Mouse (Mus musculus): ENCODE results near the gene Cacnb3.
A peak's percentile ranks its signal among the peaks of the same experiment; 100 is the strongest.
"Not testable (repeated sequence)": the region's sequence is repeated elsewhere in the genome, so short reads cannot be mapped to it uniquely, and the experiment has no call there.

The Cacnb3 gene

DNA sequence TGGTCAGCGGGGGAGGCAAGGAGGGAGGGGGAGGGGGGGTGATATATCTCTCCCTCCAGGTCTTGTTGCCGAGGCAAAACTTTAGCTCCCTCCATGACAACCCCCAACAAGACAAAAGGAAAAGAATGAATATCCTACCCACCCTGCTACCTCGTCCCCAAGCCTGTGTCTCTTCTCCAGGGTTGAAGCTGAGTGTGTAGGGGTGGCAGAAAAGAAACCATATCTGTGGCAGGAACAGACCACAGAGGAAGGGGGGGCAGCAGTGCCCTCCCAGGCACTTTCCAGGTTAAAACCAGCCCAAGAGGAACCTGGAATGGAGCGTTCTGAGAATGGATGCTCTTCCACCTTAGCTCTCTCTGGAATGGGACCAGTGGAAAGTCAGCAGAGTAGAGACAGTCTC lies at the start of gene Cacnb3:
Gene Cacnb3, plus strand, starts transcription at position 301 of the 400 bp plus-strand sequence.
- no peak for DNase-seq (ENCODE audit: low read depth)

DNA sequence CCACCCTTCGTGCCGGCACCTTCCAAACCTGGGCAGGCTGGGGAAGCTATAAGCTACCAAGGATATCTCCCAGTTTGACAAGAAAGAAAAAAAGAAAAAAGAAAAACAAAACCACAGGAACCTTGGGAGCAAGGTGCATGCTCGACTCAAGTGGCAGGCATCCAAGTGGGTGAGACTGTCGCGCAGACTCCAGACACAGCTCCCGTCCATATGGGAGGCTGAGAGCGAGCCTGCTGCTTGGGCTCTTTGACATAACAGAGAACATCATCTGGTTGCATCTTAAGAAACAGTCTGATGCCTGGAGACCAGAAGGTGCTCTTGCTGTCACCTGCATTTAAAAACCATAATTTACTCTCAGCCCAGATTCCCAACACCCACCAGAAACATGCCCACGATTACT lies 48.2 kb upstream of the Cacnb3 start:
- no peak for DNase-seq (ENCODE audit: low read depth)

DNA sequence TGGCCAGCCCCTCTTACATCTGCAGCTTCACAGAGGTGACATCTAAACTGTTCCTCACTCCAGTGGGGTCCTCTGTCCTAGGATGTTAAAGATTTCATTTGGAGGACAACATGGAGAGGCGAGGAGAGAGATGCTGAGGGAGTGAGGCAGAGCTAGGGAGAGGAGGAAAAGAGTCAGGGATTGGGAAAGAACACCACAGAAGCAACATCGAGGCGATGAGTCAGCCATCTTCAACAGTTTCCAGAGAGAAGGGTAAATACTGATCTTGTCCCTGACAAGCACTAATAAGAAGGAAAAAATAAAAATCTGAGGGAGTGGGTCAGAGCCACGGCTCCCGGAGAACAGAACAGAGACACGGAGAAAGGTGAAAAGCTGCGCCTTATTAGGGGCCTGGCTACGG lies 47.6 kb upstream of the Cacnb3 start:
- no peak for DNase-seq (ENCODE audit: low read depth)

DNA sequence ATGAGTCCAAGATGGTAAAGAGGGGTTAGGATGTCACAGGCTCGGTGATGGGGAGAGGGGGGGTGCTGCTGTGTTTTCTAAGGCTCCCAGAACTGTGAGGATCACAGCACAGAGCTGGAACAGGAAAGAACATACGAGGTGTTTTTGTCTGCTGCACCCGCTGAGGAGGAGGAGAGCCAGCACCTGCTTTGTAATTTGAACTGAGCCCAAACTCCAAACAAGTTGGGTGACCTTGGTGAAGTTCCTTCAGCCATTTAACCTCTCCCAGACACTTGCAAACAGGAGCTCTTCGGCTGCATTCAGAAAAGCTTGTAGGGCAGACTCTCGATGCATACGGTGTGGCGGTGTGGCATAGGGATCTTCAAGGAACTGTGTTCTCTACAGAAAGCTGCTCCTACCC lies 45.2 kb upstream of the Cacnb3 start:
- no peak for DNase-seq (ENCODE audit: low read depth)

GRCm38 (mm10) chr15:98586141-98586540 lies 44.5 kb upstream of the Cacnb3 start:
- DNase-seq (ENCODE audit: low read depth): not testable (repeated sequence)

GRCm38 (mm10) chr15:98587751-98588150 lies 42.9 kb upstream of the Cacnb3 start:
- DNase-seq (ENCODE audit: low read depth): no peak

DNA sequence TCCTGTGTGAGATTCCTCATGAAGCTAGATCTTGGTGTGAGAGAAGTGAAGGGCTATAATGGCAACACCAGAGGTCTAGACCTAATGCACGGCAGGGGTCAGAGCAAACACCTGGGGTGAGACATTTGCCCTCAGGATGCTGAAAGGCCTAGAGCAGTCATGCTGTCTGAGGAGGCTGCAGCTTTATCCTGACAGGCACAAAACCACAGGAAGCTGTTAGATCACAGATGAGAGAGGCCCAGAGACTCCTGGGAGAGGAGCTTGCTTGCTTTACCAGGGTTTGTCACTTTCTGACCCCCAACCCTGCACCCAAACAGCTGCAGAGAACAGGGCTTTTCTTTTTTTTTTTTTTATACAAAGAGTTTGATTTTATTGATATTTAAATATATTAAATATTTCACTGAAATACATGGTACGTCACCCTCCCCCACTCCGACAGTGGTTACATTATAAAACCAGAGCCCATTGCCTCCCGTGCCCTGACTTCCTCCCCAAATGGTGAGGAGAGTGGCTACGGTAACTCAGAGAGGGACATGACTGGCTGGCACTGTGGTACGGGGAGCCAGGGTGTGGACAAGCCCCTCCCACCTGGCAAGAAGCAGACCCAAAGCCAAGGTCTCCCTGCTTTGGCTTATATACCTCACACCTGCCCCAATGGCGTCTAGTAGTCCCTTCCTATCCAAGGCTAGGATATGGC lies 40.9 kb upstream of the Cacnb3 start:
- DNase-seq (ENCODE audit: low read depth): no peak

GRCm38 (mm10) chr15:98591396-98591795 lies 39.2 kb upstream of the Cacnb3 start:
- DNase-seq (ENCODE audit: low read depth): no peak

GRCm38 (mm10) chr15:98594193-98594592 lies 36.4 kb upstream of the Cacnb3 start:
- DNase-seq (ENCODE audit: low read depth): no peak

DNA sequence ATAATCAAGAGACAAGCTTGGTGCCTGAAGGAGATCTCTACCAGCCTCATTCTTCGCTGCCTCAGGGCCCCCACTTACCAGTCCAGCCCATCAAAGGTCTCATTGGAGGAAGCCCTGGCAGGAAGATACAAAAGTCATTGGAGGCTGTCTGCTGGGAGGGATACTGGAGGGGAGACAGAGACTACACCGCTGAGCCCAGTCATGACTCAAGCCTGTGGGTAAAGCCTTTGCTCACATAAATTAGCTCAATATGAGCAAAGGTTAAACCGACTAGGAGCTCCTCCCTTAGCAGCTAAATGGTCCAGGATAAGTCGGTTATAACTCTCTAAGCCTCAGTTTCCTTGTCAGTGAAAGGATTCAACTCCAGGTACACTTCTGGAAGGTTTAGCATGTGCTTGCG lies 35.6 kb upstream of the Cacnb3 start:
- no peak for DNase-seq (ENCODE audit: low read depth)

DNA sequence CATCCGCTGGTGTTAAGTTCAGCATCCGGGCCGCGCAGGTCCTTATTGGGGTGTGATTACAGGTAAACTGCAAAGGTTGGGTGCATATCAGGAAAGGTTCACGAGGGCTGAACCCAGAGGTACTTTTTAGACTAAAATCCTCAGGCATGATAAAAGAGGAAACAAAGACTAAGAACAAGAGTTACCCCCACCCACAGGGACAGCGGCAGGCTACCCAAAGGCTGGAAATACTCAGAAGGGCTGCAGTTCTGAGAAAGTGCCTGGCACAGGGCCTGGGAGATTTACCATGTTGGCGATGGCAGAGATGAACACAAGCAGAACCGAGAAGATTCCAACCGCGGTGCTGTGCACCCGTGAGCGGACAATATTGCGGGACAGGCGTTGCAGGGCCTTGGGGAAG lies 34.0 kb upstream of the Cacnb3 start:
- no peak for DNase-seq (ENCODE audit: low read depth)

GRCm38 (mm10) chr15:98600036-98600709 lies 30.5 kb upstream of the Cacnb3 start:
- no peak for DNase-seq (ENCODE audit: low read depth)

DNA sequence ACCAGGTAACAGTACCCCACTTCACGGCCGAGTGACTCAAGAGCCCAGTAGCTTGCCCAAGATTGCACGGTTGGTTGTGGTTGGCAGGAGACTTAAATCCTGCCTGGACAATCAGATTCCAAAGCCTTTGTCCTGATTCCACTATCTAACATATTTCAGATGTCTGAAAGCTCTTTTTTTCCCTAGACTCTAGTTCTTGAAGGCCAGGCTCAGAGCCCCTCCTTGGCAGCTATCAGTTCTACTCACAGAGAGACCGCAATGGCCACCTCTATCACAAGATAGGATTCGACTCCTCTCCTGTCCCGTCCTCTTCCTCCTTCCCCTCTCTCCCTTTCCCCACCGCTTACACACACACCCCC lies 28.8 kb upstream of the Cacnb3 start:
- DNase-seq (ENCODE audit: low read depth): no peak

GRCm38 (mm10) chr15:98602191-98602881 lies 28.3 kb upstream of the Cacnb3 start:
- no peak for DNase-seq (ENCODE audit: low read depth)

- DNase-seq (ENCODE audit: low read depth): no peak
Observed at GRCm38 (mm10) chr15:98602921-98603458, 27.6 kb upstream of the Cacnb3 start.

- no peak for DNase-seq (ENCODE audit: low read depth)
Observed at GRCm38 (mm10) chr15:98604041-98604575, 26.5 kb upstream of the Cacnb3 start.

DNA sequence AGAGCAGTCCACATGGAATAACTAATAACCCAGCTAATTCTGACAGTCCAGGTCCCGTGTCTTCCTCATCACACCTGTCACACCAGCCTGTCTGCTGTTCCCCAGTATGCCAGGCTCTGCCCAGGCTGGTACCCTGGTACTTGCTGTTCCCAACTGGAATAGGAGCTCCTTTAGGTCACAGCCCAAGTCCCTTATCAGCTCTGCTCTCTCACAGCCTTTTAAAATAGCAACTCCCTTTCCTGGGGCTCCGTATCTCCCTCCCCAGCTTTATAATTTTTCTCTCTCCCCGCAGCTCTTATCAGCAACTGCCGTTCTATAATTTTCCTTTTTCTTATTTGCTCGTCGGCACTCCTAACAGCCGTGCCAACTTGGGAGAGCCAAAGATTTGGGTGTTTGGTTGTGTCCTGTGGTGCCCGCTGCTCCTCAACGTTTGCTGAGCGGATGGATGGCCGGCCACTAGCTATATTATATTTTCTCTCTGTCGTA lies 24.5 kb upstream of the Cacnb3 start:
- peak; percentile 74 for DNase-seq (ENCODE audit: low read depth)

- no peak for DNase-seq (ENCODE audit: low read depth)
Observed at GRCm38 (mm10) chr15:98606739-98607138, 23.9 kb upstream of the Cacnb3 start.

DNA sequence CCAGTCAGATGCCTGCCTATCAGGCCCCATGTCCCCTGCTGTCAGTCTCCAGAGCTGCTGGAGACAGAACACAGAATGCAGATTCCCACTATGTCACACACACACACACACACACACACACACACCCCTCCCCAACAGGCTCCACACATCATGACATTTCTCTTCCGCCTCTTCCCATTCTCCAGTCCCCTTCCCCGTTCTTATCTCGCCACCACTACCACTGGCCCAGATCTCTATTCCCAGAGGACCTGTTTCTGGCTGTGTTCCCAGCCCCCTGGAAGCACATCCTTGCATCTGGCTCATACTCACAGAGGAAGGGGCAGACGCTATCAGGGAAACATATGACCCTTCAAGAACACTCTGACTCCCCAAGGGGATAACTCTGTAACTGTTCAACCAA lies 23.1 kb upstream of the Cacnb3 start:
- no peak for DNase-seq (ENCODE audit: low read depth)

GRCm38 (mm10) chr15:98608058-98608783 lies 22.4 kb upstream of the Cacnb3 start:
- no peak for DNase-seq (ENCODE audit: low read depth)

DNA sequence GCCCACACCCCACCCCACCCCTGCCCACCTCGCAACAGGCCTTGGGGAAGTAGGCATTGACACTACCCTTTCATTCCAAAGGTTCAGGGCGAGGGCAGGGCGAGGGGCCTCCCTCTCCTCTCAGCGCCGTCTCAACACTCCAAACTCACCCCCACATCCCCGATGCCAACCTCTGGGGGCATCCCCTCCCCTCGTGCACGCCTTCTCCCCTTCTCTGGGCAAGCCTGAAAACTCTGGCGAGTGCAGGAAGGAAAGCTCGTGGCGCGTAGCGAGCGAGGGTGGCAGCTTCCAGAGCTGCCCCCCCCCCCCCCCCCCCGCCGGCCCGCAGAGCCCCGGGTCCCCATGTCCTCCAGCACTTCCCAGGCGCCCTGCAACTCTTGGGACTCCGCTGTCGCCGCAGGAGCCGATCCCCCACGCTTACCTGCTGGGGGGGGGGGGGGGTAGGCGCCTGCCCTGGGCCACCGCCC lies 21.8 kb upstream of the Cacnb3 start:
- DNase-seq (ENCODE audit: low read depth): no peak
